Mouse (Mus musculus) lung, adult 2 months (tissue): Measurements from ENCODE around the gene Mapk8.

ENCODE experiments used
- CTCF ChIP-seq: fragments of 200-500 bp; IDR thresholded peaks from 2 replicates; pipeline ENCODE4 v1.5.1; 2011; ENCODE audit warnings: mild to moderate bottlenecking, low read length, control low read depth; ENCODE audit not compliant: insufficient read depth
- POLR2A ChIP-seq: fragments of 200-500 bp; IDR thresholded peaks from 2 replicates; pipeline ENCODE4 v1.6.1; 2011; ENCODE audit warnings: low read depth, mild to moderate bottlenecking, control low read depth, low read length, borderline replicate concordance; ENCODE audit errors: extremely low read depth

DNA sequence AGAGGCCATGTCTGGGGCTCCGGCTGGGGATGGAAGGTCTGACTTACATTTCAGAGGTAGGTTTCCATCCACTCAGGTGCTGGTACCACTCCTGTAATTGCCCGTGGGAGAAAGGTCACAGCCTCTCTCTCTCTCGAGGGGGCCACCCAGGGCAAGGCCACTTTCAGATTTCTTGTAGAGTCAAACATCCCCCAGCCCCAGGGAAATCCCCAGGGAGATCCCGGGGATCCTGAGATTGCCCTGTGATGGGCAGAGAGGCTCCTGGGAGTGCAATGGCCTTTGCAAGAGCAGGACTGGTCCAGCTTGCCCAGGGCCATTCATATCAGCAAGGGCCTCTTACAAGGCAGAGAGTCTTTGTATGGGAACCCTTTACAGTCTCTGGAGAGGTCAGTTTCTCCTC lies 112.6 kb downstream of the Mapk8 start:
- TF ChIP-seq POLR2A (no peak), CTCF (no peak)
